Mouse (Mus musculus): Measurements from ENCODE around the gene Celf2. TPM values are rescaled to one million over a fixed set of nuclear protein-coding genes. Genes with fewer than 3 reads are reported as not detected.

Gene Celf2
- polyA plus RNA-seq, 1 experiment from 2014 or later: 52.0 TPM

DNA sequence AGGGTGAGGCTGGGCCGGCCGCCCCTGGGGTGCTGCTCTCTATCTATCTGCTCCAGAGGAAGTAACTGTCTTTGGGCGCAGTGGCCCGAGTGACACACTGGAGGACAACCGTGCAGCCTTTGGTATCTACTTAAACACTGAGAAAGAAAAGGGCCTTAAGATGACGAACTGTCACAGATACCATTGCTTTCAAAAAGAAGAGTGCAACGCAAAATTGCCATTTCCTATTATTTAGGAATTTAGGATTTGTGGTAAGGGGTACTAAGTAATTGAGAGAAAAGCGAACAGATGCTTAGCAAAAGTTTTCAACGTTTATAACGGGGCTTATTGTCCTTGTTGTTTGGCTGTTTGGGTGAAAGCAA is 636.5 kb downstream of the Celf2 start:
- Histone ChIP-seq H3K4me3 (replicated peaks) (peak overlapping the region; percentile 82), H3K27ac (no peak overlapping the region), H3K4me2 (replicated peaks) (peak overlapping the region; percentile 94), H3K9me3 (no peaks in the 10 kb centered on the region), H3K36me3 (no peaks in the 10 kb centered on the region), H3K9ac (peak overlapping the region; percentile 75), H3K27me3 (replicated peaks) (no peaks in the 10 kb centered on the region), H3K4me1 (replicated peaks) (0 out of 2 replicates have a peak, but pooled peaks cover 2% of the 10 kb centered on the region)
- 10% methylated on average over 10 of the region's 10 CpGs for WGBS
- ATAC-seq: peak; percentile 80

DNA sequence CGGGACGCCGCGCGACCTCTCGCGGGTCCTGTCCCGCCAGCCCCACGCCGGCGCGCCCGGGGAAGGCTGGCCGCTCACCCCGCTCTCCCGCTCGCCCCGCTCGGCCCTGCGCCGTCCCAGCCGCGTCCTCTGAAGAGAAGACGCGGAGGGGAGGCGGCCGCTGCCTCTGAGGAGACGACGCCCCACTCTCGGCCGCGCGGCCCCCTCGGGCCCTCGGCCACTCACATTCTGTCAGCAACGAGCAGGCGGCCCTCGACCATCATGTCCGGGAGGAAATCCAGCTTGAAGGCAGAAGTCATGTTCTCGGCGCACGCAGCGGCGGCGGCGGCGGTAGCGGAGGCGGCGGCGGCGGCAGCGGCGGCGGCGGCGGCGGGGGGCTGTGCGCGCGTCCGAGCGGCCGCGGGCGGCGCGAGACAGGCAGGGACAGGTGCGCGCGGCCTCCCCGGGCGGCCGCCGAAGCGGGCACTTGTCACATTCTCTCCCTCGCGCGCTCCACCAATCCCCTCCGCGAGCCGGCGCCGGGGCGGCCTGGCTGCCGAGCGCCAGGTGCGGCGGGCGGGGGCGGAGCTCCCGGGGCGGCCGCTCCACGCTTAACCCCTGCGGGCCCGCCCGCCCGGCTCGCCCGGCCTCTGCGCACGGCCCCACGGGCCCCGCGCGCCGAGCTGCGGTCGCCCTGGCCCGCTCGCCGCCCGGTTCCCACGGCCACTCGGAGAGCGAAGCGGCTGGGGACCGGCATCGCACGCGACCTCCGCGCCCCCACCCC is 637.1 kb downstream of the Celf2 start:
- WGBS: under 1% methylated on average over 89 of the region's 124 CpGs
- ATAC-seq: peak; percentile 98
- Histone ChIP-seq H3K4me2 (replicated peaks) (peak overlapping the region; percentile 94), H3K9ac (peak overlapping the region; percentile 75), H3K9me3 (no peaks in the 10 kb centered on the region), H3K4me1 (replicated peaks) (0 out of 2 replicates have a peak, but pooled peaks cover 2% of the 10 kb centered on the region), H3K4me3 (replicated peaks) (peak overlapping the region; percentile 82), H3K36me3 (no peaks in the 10 kb centered on the region), H3K27ac (peak overlapping the region; percentile 81), H3K27me3 (replicated peaks) (no peaks in the 10 kb centered on the region)

DNA sequence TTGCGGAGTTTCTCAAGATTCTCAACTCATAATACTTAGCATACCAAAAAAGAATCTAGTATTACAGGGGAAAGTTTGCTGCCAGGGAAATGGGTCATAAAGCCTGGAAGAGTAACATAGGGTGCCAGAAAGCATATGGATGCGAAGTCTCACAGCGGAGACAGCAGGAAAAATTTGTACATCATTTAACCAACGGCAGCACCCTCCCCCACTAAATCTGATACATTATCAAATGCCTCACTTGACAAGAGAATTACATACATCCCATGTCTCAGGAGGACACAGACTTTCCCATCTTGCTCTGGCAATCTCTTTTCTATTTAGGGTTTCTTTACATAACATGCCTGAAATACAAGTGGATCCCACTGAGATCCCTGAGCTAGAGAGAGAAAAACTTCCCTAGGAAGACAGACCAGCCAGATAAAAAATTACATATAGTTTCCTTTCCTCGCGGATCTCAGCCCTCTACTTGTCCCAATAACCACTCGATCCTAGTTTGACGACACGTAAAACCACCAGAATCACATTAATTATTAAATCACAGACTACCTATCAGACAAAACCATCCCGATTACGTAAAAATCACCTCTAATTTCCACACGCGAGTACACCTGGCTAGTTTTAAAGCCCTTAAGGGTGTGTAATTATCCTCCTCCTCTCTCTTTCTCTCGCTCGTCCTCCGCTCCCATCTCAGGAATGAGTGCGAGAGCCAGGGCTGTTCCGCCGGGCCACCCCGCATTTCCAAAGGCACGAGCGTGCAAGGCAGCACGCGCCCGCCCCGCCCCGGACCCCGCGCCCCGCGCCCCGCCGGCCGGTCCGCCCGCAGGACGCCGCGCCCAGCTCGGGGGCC is 637.9 kb downstream of the Celf2 start:
- 0 out of 2 replicates have a peak, but pooled peaks cover 2% of the 10 kb centered on the region for H3K4me1 ChIP-seq (replicated peaks)
- ATAC-seq: peak; percentile 69; the same call in 1 of the 2 replicates
- no peaks in the 10 kb centered on the region for H3K36me3 ChIP-seq
- no peaks in the 10 kb centered on the region for H3K9me3 ChIP-seq
- peak overlapping the region; percentile 81 for H3K27ac ChIP-seq
- WGBS: 4% methylated on average over 40 of the region's 40 CpGs
- H3K9ac ChIP-seq: peak overlapping the region; percentile 75
- H3K4me3 ChIP-seq (replicated peaks): peak overlapping the region; percentile 82
- H3K4me2 ChIP-seq (replicated peaks): peak overlapping the region; percentile 94
- no peaks in the 10 kb centered on the region for H3K27me3 ChIP-seq (replicated peaks)

DNA sequence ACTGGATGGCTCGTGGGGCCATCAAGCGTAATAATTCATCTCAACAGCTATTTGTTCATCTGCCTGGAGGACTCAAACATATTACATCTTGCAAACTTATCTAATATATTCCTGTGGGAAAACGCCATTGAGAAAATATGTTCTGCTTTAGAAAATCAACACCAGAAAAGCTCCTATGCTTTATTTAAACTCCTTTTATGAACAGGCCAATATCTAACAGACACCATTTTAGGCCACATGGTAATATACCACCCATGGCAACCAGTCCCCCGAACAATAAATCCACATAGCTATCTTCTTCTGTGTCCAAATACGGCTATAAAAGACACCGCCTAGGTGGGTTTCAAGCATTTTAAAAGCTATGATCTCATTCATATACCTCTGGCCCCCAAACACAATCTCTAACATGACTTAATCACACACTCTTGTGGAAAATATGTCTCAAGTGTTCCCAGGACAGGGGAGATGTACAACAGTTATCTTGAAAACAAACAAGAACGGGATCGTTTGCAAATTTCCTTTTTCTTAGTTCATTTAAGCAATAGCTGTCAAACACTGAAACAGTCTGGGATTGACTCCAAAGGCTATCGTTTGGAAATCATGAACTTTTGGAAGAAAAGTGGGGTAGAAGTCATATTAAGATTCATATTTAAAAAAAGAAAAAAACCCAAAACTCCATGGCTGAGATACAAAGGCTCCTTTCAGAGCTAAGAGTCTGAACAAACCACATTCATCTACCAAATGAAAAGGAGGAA is 639.2 kb downstream of the Celf2 start:
- ATAC-seq: no peak
- Histone ChIP-seq H3K36me3 (no peaks in the 10 kb centered on the region), H3K27me3 (replicated peaks) (no peaks in the 10 kb centered on the region), H3K4me2 (replicated peaks) (no peak overlapping the region), H3K9ac (no peak overlapping the region), H3K9me3 (no peaks in the 10 kb centered on the region), H3K27ac (no peak overlapping the region), H3K4me3 (replicated peaks) (no peak overlapping the region), H3K4me1 (replicated peaks) (0 out of 2 replicates have a peak, but pooled peaks cover 2% of the 10 kb centered on the region)
- 60% methylated on average over 9 of the region's 9 CpGs for WGBS

DNA sequence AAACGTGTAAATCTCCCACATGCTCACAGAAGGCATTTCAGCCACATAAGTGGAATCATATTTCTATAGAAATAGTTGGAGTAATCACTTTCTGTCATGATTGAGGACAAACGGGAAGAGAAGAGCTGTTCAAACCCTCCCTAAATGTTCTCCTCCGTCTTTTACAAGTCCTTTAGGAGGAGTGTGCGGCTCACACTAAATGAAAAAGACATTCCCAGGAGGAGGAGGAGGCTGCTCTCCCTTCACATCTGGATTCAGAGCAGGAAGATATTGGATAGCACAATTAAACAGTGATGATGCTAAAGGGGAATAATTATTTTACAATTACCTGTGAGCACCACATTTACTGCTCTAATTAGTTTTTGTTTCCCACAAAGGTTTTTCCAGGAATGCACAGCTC is 642.1 kb downstream of the Celf2 start:
- no peak overlapping the region for H3K27ac ChIP-seq
- no peak overlapping the region for H3K9ac ChIP-seq
- ATAC-seq: no peak
- no peak overlapping the region for H3K4me2 ChIP-seq (replicated peaks)
- H3K36me3 ChIP-seq: no peaks in the 10 kb centered on the region
- 0 out of 2 replicates have a peak, but pooled peaks cover 2% of the 10 kb centered on the region for H3K4me1 ChIP-seq (replicated peaks)
- H3K9me3 ChIP-seq: no peaks in the 10 kb centered on the region
- H3K4me3 ChIP-seq (replicated peaks): no peak overlapping the region
- WGBS: 49% methylated on average over 4 of the region's 4 CpGs
- H3K27me3 ChIP-seq (replicated peaks): no peaks in the 10 kb centered on the region

DNA sequence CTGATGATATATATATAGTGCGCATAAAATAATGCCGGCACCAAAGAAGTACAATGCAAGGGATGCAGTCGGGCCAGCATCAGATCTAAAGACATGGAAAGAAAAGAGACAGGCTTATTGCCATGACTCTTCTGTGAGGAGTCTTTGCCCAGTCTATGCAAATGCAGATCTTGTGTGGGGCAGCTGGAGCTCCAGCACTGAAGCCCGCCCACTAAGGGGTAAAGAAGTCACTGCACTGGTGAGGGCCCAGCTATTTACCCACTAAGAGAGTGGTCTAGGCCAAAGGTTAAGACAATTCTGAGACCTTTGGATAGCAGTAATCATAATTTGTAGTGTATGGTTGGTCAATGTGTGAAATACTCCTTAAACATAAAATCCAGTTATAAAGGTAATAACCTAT is 643.6 kb downstream of the Celf2 start:
- H3K27me3 ChIP-seq (replicated peaks): no peaks in the 10 kb centered on the region
- 85% methylated on average over 4 of the region's 4 CpGs for WGBS
- H3K9me3 ChIP-seq: no peaks in the 10 kb centered on the region
- H3K9ac ChIP-seq: no peak overlapping the region
- no peak for ATAC-seq
- H3K36me3 ChIP-seq: no peaks in the 10 kb centered on the region
- 0 out of 2 replicates have a peak, but pooled peaks cover 2% of the 10 kb centered on the region for H3K4me1 ChIP-seq (replicated peaks)
- H3K4me2 ChIP-seq (replicated peaks): no peak overlapping the region
- H3K27ac ChIP-seq: no peak overlapping the region
- H3K4me3 ChIP-seq (replicated peaks): no peak overlapping the region

DNA sequence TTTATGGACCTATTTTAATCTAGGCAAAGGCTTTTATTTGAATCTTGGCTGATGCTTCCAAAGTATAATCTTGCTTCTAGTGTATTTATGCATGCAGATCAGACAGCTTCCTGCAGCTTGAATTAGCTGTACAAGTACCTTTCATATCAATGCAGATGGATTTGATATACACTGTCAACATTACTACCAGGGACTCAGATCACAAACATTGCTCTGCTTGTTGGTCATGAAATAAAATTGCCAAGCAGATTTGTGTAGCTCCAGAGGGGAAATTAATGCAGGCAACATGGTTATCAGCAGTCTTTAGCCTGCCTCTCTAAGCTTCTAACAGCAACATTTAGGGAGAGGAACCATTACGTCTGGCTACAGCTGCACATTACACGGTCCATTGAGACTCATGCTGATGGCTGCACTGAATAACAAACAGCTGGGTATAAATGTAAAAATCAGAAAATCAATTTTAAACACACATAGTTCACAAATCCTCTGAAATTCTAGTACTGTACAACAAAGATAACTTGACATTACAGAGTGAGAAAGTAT is 659.2 kb downstream of the Celf2 start:
- no peak overlapping the region for H3K4me3 ChIP-seq (replicated peaks)
- H3K9me3 ChIP-seq: no peaks in the 10 kb centered on the region
- H3K27me3 ChIP-seq (replicated peaks): no peaks in the 10 kb centered on the region
- no peak for ATAC-seq
- no peak overlapping the region for H3K9ac ChIP-seq
- no peak overlapping the region for H3K4me2 ChIP-seq (replicated peaks)
- 80% methylated on average over 2 of the region's 2 CpGs for WGBS
- no peaks in the 10 kb centered on the region for H3K36me3 ChIP-seq
- H3K4me1 ChIP-seq (replicated peaks): no peaks in the 10 kb centered on the region
- no peak overlapping the region for H3K27ac ChIP-seq

DNA sequence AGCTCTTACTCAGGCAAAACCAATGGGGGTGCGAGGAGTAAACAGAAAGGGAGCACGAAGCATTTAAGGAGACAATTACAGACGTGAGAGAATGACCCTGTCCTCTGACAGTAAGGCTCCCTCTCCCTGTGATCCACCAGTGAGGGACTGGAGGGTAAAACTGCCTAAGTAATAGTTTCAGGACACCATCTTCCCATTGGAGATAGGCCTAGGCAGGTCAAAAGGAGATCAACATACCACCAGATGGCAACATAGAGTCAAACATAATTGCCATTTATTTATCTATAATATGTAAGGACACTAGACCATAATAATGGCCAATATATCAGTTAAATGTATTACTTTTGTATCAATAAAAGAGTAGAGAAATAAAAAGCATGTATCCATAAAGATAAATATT is 660.0 kb downstream of the Celf2 start:
- no peaks in the 10 kb centered on the region for H3K9me3 ChIP-seq
- H3K4me2 ChIP-seq (replicated peaks): no peak overlapping the region
- no peaks in the 10 kb centered on the region for H3K4me1 ChIP-seq (replicated peaks)
- no peaks in the 10 kb centered on the region for H3K36me3 ChIP-seq
- 51% methylated on average over 3 of the region's 3 CpGs for WGBS
- H3K27ac ChIP-seq: no peak overlapping the region
- ATAC-seq: peak; percentile 51; the same call in 1 of the 2 replicates
- H3K27me3 ChIP-seq (replicated peaks): no peaks in the 10 kb centered on the region
- H3K4me3 ChIP-seq (replicated peaks): no peak overlapping the region
- no peak overlapping the region for H3K9ac ChIP-seq

DNA sequence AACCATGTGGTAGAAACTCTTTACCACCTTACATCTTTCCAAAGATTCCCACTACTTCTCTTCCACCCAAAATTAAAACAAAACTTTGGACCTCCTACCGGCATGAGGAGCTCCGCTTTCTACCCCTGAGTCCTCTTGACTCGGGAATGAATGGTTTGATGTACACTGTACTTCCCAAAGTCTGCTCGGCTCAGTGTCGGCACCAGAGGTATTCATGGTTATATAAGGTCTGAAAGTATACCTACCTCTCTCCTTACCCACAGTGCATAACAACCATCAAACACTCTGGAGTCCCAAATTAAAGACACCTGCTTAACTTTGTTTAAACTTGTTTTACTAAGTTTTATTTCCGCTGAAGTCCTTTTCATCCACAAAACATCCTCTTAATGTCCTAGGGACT is 679.3 kb downstream of the Celf2 start:
- ATAC-seq: no peak
- H3K9me3 ChIP-seq: no peaks in the 10 kb centered on the region

DNA sequence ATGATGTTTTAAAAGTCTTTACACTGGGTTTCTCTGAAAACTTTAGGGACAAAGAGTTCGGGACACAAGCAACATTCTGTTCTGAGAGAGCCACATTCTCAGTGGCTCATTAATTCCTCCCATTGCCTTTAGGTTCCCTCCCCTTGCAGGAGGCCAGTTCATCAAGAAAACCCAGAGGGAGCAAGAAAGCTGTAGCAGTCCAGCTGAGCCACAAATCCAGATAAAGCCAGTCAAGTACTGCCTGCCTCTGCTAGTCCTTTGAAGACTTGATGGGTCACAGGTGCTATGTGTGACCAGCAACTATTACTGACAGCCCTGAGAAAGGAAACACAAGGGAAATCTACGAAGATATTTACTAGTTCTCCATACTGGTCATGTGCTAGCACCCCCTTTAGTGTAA is 681.8 kb downstream of the Celf2 start:
- Histone ChIP-seq H3K4me3 (replicated peaks) (no peak overlapping the region), H3K27me3 (replicated peaks) (no peaks in the 10 kb centered on the region), H3K4me2 (replicated peaks) (no peak overlapping the region), H3K9me3 (no peaks in the 10 kb centered on the region), H3K36me3 (no peaks in the 10 kb centered on the region), H3K4me1 (replicated peaks) (no peaks in the 10 kb centered on the region), H3K27ac (no peak overlapping the region), H3K9ac (no peak overlapping the region)
- WGBS: 64% methylated on average over 2 of the region's 2 CpGs
- ATAC-seq: no peak

More for the DNA sequence above, 679.3 kb downstream of the Celf2 start:
- Histone ChIP-seq H3K36me3 (no peaks in the 10 kb centered on the region), H3K9ac (no peak overlapping the region), H3K4me2 (replicated peaks) (no peak overlapping the region), H3K27ac (no peak overlapping the region), H3K4me3 (replicated peaks) (no peak overlapping the region), H3K27me3 (replicated peaks) (no peaks in the 10 kb centered on the region), H3K4me1 (replicated peaks) (no peaks in the 10 kb centered on the region)
- WGBS: 90% methylated on average over 6 of the region's 6 CpGs

DNA sequence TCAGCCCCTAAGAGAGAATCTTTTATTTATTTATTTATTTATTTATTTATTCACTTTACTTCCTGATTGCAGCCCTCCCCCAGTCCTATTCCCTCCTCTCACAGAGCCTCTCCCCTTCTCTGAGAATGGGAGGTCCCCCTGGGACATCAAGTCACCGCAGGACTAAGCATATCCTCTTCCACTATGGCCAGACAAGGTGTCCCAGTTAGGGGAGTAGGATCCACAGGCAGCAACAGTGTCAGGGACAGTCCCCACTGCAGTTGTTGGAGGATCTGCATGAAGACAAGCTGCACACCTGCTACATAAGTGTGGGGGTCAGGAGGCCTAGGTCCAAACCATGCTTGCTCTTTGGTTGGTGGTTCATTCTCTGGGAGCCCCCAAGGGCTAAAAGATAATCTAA is 686.3 kb downstream of the Celf2 start:
- Histone ChIP-seq H3K9me3 (no peaks in the 10 kb centered on the region), H3K9ac (no peak overlapping the region), H3K4me1 (replicated peaks) (no peaks in the 10 kb centered on the region), H3K36me3 (no peaks in the 10 kb centered on the region), H3K27me3 (replicated peaks) (no peaks in the 10 kb centered on the region), H3K27ac (no peak overlapping the region), H3K4me3 (replicated peaks) (no peak overlapping the region), H3K4me2 (replicated peaks) (no peak overlapping the region)
- WGBS: 92% methylated on average over 1 of the region's 1 CpGs
- ATAC-seq: no peak

DNA sequence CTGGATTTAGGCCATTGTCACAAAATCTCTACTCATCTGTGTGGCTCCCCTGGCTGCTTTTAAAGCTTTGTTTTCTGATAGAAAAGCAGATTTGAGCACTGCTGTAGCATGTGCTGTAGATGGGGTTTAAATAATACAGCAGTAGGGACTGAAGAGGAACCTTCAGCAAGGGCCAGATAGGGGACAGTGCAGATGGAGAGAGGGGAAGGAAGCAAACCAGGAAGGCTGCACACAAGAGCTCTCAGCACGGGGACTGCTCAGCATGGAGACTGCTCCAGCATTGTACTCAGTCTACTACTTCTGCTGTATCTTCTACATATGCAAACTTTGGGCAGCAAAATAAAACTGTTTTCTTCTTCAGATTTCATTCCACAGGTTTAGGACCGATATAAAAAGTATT is 687.8 kb downstream of the Celf2 start:
- Histone ChIP-seq H3K4me2 (replicated peaks) (no peak overlapping the region), H3K27me3 (replicated peaks) (no peaks in the 10 kb centered on the region), H3K36me3 (no peaks in the 10 kb centered on the region), H3K9me3 (no peaks in the 10 kb centered on the region), H3K4me1 (replicated peaks) (no peaks in the 10 kb centered on the region), H3K27ac (no peak overlapping the region), H3K4me3 (replicated peaks) (no peak overlapping the region), H3K9ac (no peak overlapping the region)
- ATAC-seq: no peak
- 77% methylated on average over 2 of the region's 2 CpGs for WGBS

All from intestine, embryonic 15.5 days (tissue).